Mouse (Mus musculus) lung, postnatal 0 days (tissue): Measurements from ENCODE around the gene Acin1.

Experiments
- CTCF ChIP-seq: IDR thresholded peaks from 2 replicates; pipeline ENCODE4 v1.5.1; 2016; ENCODE audit warnings: antibody characterized with exemption, mild to moderate bottlenecking
- EP300 ChIP-seq: IDR thresholded peaks from 2 replicates; pipeline ENCODE4 v1.6.1; 2016; ENCODE audit warnings: antibody characterized with exemption, mild to moderate bottlenecking, control low read depth

- TF ChIP-seq CTCF (no peak), EP300 (no peak)
These were observed 35.2 kb downstream of the Acin1 start for GRCm38 (mm10) chr14:54651556-54651955.
